Comparison of ENCODE assay signal across 30 mouse cellular contexts in the genomic region with DNA sequence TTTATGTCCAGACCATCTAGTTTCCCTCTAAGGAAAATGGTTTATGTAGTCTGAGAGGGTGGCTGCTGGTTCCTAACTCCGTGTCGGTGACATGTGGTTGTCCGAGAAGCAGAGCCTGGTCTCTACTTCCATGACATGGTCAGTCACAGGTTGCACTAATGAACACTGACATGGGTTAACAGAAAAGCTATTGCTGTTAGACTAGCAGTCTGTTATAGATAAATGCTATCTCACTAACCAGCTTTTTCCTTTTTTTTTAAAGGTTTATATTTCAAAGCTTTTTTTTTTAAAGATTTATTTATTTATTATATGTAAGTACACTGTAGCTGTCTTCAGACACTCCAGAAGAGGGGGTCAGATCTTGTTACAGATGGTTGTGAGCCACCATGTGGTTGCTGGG.
"Had no signal": no experiment of that assay in that cellular context is flagged by ENCODE, and none has a peak within 500 bp of the region (broad histone marks: within the 10 kb centered on the region; RNA-seq: fewer than 3 reads in every experiment).

No protein-coding gene starts in this region.

- H3K27me3 ChIP-seq: limb, embryonic 12.5 days; limb, embryonic 13.5 days; limb, embryonic 15.5 days; liver, embryonic 12.5 days; liver, embryonic 13.5 days; liver, embryonic 15.5 days; lung, embryonic 15.5 days; megakaryocyte, embryonic 14.5 days; midbrain, embryonic 12.5 days; midbrain, embryonic 13.5 days; midbrain, embryonic 15.5 days; neural tube, embryonic 12.5 days had no signal

- ATAC-seq: liver, embryonic 12.5 days; lung, postnatal 0 days; midbrain, embryonic 13.5 days; midbrain, embryonic 15.5 days; midbrain, embryonic 16.5 days had no signal

- H3K4me3 ChIP-seq: limb, embryonic 10.5 days; limb, embryonic 12.5 days; limb, embryonic 13.5 days; limb, embryonic 15.5 days; liver, embryonic 12.5 days; liver, embryonic 13.5 days; liver, embryonic 15.5 days; lung, embryonic 15.5 days; midbrain, embryonic 10.5 days; midbrain, embryonic 12.5 days; midbrain, embryonic 13.5 days; midbrain, embryonic 15.5 days; myocyte; neural tube, embryonic 12.5 days had no signal

- H3K9ac ChIP-seq: limb, embryonic 12.5 days; limb, embryonic 13.5 days; limb, embryonic 15.5 days; liver, embryonic 12.5 days; liver, embryonic 13.5 days; liver, embryonic 14.5 days; liver, embryonic 15.5 days; lung, embryonic 14.5 days; lung, embryonic 15.5 days; midbrain, embryonic 12.5 days; midbrain, embryonic 13.5 days; midbrain, embryonic 15.5 days; neural tube, embryonic 12.5 days had no signal

- H3K4me2 ChIP-seq: limb, embryonic 12.5 days; limb, embryonic 13.5 days; limb, embryonic 15.5 days; liver, embryonic 12.5 days; liver, embryonic 13.5 days; liver, embryonic 15.5 days; lung, embryonic 14.5 days; lung, embryonic 15.5 days; midbrain, embryonic 11.5 days; midbrain, embryonic 12.5 days; midbrain, embryonic 13.5 days; midbrain, embryonic 15.5 days; neural tube, embryonic 12.5 days had no signal

- H3K27ac ChIP-seq: limb, embryonic 10.5 days; limb, embryonic 12.5 days; limb, embryonic 13.5 days; limb, embryonic 15.5 days; liver, embryonic 13.5 days; liver, embryonic 14.5 days; liver, embryonic 15.5 days; lung, embryonic 15.5 days; macrophage; midbrain, embryonic 10.5 days; midbrain, embryonic 12.5 days; midbrain, embryonic 13.5 days; midbrain, embryonic 15.5 days; neural tube, embryonic 12.5 days had no signal

- H3K9me3 ChIP-seq: limb, embryonic 10.5 days; limb, embryonic 12.5 days; limb, embryonic 13.5 days; limb, embryonic 15.5 days; liver, embryonic 12.5 days; liver, embryonic 13.5 days; liver, embryonic 15.5 days; lung, embryonic 15.5 days; megakaryocyte, embryonic 14.5 days; midbrain, embryonic 10.5 days; midbrain, embryonic 12.5 days; midbrain, embryonic 13.5 days; midbrain, embryonic 15.5 days; neural tube, embryonic 12.5 days had no signal

- DNase-seq: left cerebral cortex, postnatal 4 days; liver; liver, embryonic 13.5 days; lung, adult 18-20 months; lung, adult 2 months; lung, embryonic 14.5 days; lung, postnatal 10 days; lung, postnatal 14 days; lung, postnatal 36 days; lung, postnatal 4 days; midbrain, embryonic 14.5 days had no signal
